Mouse (Mus musculus) lung, postnatal 0 days (tissue): ENCODE results near the gene Sde2.

Experiments used
- CTCF ChIP-seq: IDR thresholded peaks from 2 replicates; pipeline ENCODE4 v1.5.1; 2016; ENCODE audit warnings: antibody characterized with exemption, mild to moderate bottlenecking
- EP300 ChIP-seq: IDR thresholded peaks from 2 replicates; pipeline ENCODE4 v1.6.1; 2016; ENCODE audit warnings: antibody characterized with exemption, mild to moderate bottlenecking, control low read depth

DNA sequence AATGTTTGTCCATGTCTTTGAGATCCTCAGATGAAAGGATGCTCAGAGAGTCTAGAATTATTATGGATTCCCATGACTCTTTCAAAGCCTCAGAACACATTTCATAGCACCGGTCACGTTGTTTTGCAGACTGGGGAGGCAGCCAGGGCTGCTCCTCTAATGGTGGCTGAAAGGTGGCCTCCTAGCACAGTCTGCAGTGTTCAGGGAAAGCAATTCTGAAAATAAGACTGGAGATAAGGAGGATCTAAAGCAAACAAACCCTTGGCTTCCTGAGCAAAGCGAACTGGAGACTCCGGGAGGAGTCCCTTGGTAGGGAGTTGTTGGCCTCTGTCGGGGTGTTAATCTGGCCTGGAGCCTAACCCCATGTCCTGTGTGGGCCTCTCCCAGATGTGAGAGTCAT is 13.7 kb upstream of the Sde2 start:
- TF ChIP-seq CTCF (no peak), EP300 (no peak)
